Mouse (Mus musculus) CD4-positive, CD25-positive, alpha-beta regulatory T cell, adult 4 months (primary cell): Measurements from ENCODE around the gene Olfr115. TPM values are rescaled to one million over a fixed set of nuclear protein-coding genes. Genes with fewer than 3 reads are reported as not detected.

Experiments
- ATAC-seq: one replicate; pipeline ENCODE4 v1.8.0; 2017
- polyA plus RNA-seq, 2 experiments: library from polyadenylated mRNA; unstranded; fragments of 100-300 nt; shearing (Covaris generic); gene quantifications; one replicate each; pipeline ENCODE4 v1.2.1; 2017

Olfr115 gene
- polyA plus RNA-seq: not detected

GRCm38 (mm10) chr17:37627009-37627408, at the start of gene Olfr115, which contains the start of gene Olfr116:
Gene Olfr115, minus strand, starts transcription at chr17:37627109.
Gene Olfr116, minus strand, starts transcription at chr17:37627199.
- no peak for ATAC-seq

DNA sequence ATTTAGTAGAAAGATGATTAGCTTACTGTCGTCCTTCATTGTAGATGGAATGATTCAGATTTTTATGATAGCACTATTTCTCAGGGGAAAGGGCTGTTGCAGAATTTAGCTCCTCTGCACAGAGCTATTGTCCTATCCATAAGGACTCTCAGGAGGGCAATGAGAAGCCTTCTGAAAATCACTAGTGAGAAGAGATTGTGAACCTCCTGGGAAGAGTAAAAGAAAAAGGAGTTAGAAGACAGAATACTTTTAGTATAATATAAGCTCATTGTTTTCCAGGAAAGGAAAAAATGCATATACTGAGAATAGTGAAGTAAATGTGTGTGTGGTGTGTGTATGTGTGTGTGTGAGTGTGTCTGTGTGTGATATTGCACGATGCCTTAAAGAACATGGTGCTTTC, 39.8 kb upstream of the Olfr115 start, which contains the start of gene Olfr118:
Olfr118 (plus strand) TSS at position 301 of the 400 bp plus-strand sequence.
- no peak for ATAC-seq

DNA sequence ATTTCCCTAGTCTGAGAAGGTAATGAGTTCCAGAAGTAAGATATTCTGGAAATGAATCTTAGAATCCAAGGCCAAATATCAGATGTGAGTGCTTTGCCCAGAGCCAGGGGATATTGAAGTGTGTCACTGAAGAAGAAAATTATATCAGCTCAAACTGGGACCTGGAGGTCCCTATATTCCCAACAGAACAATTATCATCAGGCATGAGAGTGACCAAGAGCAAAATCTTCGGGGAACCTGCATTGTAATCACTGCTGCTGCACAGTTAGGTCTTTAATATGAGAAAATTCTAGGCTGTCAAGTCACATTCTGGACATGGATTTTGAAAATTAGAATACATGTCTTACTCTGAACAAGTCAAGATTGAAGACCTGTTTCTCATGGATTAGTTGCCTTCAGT, 36.8 kb upstream of the Olfr115 start, which contains the start of gene Olfr117:
Olfr117 (minus strand) TSS at position 101 of the 400 bp plus-strand sequence.
- no peak for ATAC-seq

DNA sequence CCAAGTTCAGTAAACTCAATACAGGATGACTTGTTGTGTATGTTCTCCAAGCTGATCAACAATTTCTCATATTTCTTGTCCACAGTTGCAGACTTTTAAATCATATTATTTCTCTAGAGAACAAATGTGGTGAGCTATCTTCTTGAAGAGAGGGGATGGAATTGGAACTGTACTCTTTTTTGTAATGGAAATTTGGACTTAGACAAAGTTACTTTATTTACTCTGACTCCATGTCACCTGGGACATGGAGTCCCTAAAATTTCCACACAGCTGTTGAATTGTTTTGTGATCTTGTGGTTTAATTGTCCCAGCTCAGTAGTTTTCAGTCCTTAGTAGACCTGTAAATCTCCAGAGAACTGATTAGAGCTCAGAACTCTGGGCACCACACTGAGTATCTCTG, 34.3 kb downstream of the Olfr115 start, which contains the start of gene Olfr114:
Olfr114 (minus strand) TSS at position 101 of the 400 bp plus-strand sequence.
- ATAC-seq: no peak

GRCm38 (mm10) chr17:37577563-37577962, 49.3 kb downstream of the Olfr115 start, which contains the start of gene Olfr113:
Gene Olfr113, minus strand, starts transcription at chr17:37577663.
- ATAC-seq: no peak

GRCm38 (mm10) chr17:37569351-37569750, 57.6 kb downstream of the Olfr115 start, which contains the start of gene Olfr112:
Gene Olfr112, minus strand, starts transcription at chr17:37569451.
- ATAC-seq: no peak

Other genes starting within 250 kb of the Olfr115 start
- not detected for gene Olfr105-ps, start 248.1 kb downstream of the Olfr115 start, polyA plus RNA-seq
- gene Olfr106-ps, start 236.7 kb downstream of the Olfr115 start, polyA plus RNA-seq: not detected
- under 1 TPM in 1 of 2 experiments, not detected in 1; 0.11 TPM for gene Olfr107, start 227.9 kb downstream of the Olfr115 start, polyA plus RNA-seq
- not detected for gene Olfr108, start 181.6 kb downstream of the Olfr115 start, polyA plus RNA-seq
- gene Olfr109, start 168.2 kb downstream of the Olfr115 start, polyA plus RNA-seq: not detected
- gene H2-M2, start 143.6 kb downstream of the Olfr115 start, polyA plus RNA-seq: not detected
- gene Olfr110, start 134.6 kb downstream of the Olfr115 start, polyA plus RNA-seq: not detected
- gene Olfr111, start 119.1 kb downstream of the Olfr115 start, polyA plus RNA-seq: not detected
- gene Olfr112, start 57.7 kb downstream of the Olfr115 start, polyA plus RNA-seq: not detected
- gene Olfr113, start 49.4 kb downstream of the Olfr115 start, polyA plus RNA-seq: not detected
- gene Olfr114, start 34.4 kb downstream of the Olfr115 start, polyA plus RNA-seq: not detected
- not detected for gene Olfr116, start 90 bp upstream of the Olfr115 start, polyA plus RNA-seq
- gene Olfr117, start 36.7 kb upstream of the Olfr115 start, polyA plus RNA-seq: not detected
- gene Olfr118, start 39.9 kb upstream of the Olfr115 start, polyA plus RNA-seq: under 1 TPM in 1 of 2 experiments, not detected in 1; 0.30 TPM
- not detected for gene Olfr119, start 69.5 kb upstream of the Olfr115 start, polyA plus RNA-seq
- not detected for gene Olfr120, start 94.7 kb upstream of the Olfr115 start, polyA plus RNA-seq
- not detected for gene Olfr121, start 121.7 kb upstream of the Olfr115 start, polyA plus RNA-seq
- under 1 TPM in 1 of 2 experiments, not detected in 1; 0.27 TPM for gene Olfr122, start 141.5 kb upstream of the Olfr115 start, polyA plus RNA-seq
- not detected for gene Olfr123, start 166.4 kb upstream of the Olfr115 start, polyA plus RNA-seq
- not detected for gene Olfr124, start 172.8 kb upstream of the Olfr115 start, polyA plus RNA-seq
- gene Olfr125, start 205.8 kb upstream of the Olfr115 start, polyA plus RNA-seq: not detected
- not detected for gene Olfr126, start 220.4 kb upstream of the Olfr115 start, polyA plus RNA-seq